Mouse (Mus musculus) adrenal gland, adult 18-20 months (tissue): ENCODE data around the gene Galnt2. TPM values are rescaled to one million over a fixed set of nuclear protein-coding genes. Genes with fewer than 3 reads are reported as not detected.

Experiments
- DNase-seq, 2 experiments: peaks; one replicate each; pipeline ENCODE4 v3.0.0; 2021 to 2022; ENCODE audit warnings: low spot score in 2 of 2
- total RNA-seq, 2 experiments: library from RNA; stranded (reverse); gene quantifications; 1 replicate in 1 of 2; 2 replicates in 1 of 2; pipeline ENCODE4 v1.2.3; 2021

Galnt2 gene
- total RNA-seq, 2 experiments from 2014 or later = 54.3 to 63.6 TPM

GRCm38 (mm10) chr8:124286461-124287124 is 55.4 kb downstream of the Galnt2 start:
- no peak for DNase-seq

- DNase-seq = no peak
Measured at GRCm38 (mm10) chr8:124288215-124288864, 57.1 kb downstream of the Galnt2 start.

GRCm38 (mm10) chr8:124289481-124290050 is 58.4 kb downstream of the Galnt2 start:
- DNase-seq = no peak

- no peak for DNase-seq
Measured at GRCm38 (mm10) chr8:124290911-124291691, 59.9 kb downstream of the Galnt2 start.

GRCm38 (mm10) chr8:124291693-124292092 is 60.5 kb downstream of the Galnt2 start:
- DNase-seq = no peak

- DNase-seq = no peak
Measured at GRCm38 (mm10) chr8:124292965-124293364, 61.8 kb downstream of the Galnt2 start.

- no peak for DNase-seq
Measured at GRCm38 (mm10) chr8:124294425-124294824, 63.2 kb downstream of the Galnt2 start.

- DNase-seq = no peak
Measured at GRCm38 (mm10) chr8:124294900-124295299, 63.7 kb downstream of the Galnt2 start.

GRCm38 (mm10) chr8:124295357-124295756 is 64.2 kb downstream of the Galnt2 start:
- DNase-seq = no peak

GRCm38 (mm10) chr8:124301512-124301911 is 70.3 kb downstream of the Galnt2 start:
- no peak for DNase-seq

GRCm38 (mm10) chr8:124301935-124302555 is 70.9 kb downstream of the Galnt2 start:
- DNase-seq = no peak

- DNase-seq = no peak
Measured at GRCm38 (mm10) chr8:124303211-124303902, 72.2 kb downstream of the Galnt2 start.

GRCm38 (mm10) chr8:124304141-124304540 is 73.0 kb downstream of the Galnt2 start:
- DNase-seq = no peak

- no peak for DNase-seq
Measured at GRCm38 (mm10) chr8:124306574-124306973, 75.4 kb downstream of the Galnt2 start.

- no peak for DNase-seq
Measured at GRCm38 (mm10) chr8:124307700-124308099, 76.5 kb downstream of the Galnt2 start.

GRCm38 (mm10) chr8:124310509-124310908 is 79.3 kb downstream of the Galnt2 start:
- no peak for DNase-seq

- no peak for DNase-seq
Measured at GRCm38 (mm10) chr8:124311111-124311510, 79.9 kb downstream of the Galnt2 start.

- no peak for DNase-seq
Measured at GRCm38 (mm10) chr8:124311723-124312122, 80.5 kb downstream of the Galnt2 start.

- no peak for DNase-seq
Measured at GRCm38 (mm10) chr8:124312228-124312627, 81.0 kb downstream of the Galnt2 start.

GRCm38 (mm10) chr8:124314803-124315202 is 83.6 kb downstream of the Galnt2 start:
- no peak for DNase-seq
